Mouse (Mus musculus) spleen, adult 2 months (tissue): ENCODE data around the gene Stx19.

Experiments
- CTCF ChIP-seq: fragments of 200-500 bp; IDR thresholded peaks from 2 replicates; pipeline ENCODE4 v1.5.1; 2011; ENCODE audit warnings: mild to moderate bottlenecking, inconsistent platforms; ENCODE audit not compliant: insufficient read depth, insufficient read length, insufficient replicate concordance; ENCODE audit errors: extremely low read depth
- POLR2A ChIP-seq: fragments of 200-500 bp; IDR thresholded peaks from 2 replicates; pipeline ENCODE4 v1.6.1; 2011; ENCODE audit warnings: low read depth, low read length, inconsistent platforms

GRCm38 (mm10) chr16:62845341-62845740, 30.9 kb downstream of the Stx19 start:
- TF ChIP-seq POLR2A: no peak
- TF ChIP-seq CTCF: no peak
